Mouse (Mus musculus) forebrain, embryonic 15.5 days (tissue): ENCODE measurements at regions not wholly inside any gene's neighbourhood (a gene's known extent, or its start where the extent isn't known, plus 50 kb on each side); places are given as distances from the start of the nearest gene placed in this dataset.

ENCODE experiments used
- ATAC-seq: fragments of 200-750 bp; cut with Nextera tagmentation; replicated peaks from 2 replicates; pipeline ENCODE4 v1.8.0; 2017; ENCODE audit warnings: mild to moderate bottlenecking, moderate TSS enrichment, moderate library complexity
- H3K27ac ChIP-seq: fragments of 300-500 bp; sonication (generic); replicated peaks from 2 replicates; pipeline ENCODE4 v1.5.1; 2015; ENCODE audit warnings: mild to moderate bottlenecking, inconsistent platforms
- H3K27me3 ChIP-seq: fragments of 300-500 bp; sonication (generic); 2 replicates; pipeline ENCODE4 v1.6.1; 2015; ENCODE audit warnings: inconsistent platforms
- H3K36me3 ChIP-seq: fragments of 300-500 bp; sonication (generic); 2 replicates; pipeline ENCODE4 v1.6.1; 2015; ENCODE audit warnings: mild to moderate bottlenecking, inconsistent platforms
- H3K4me1 ChIP-seq: fragments of 300-500 bp; sonication (generic); 2 replicates; pipeline ENCODE4 v1.6.1; 2015; ENCODE audit warnings: inconsistent platforms
- H3K4me2 ChIP-seq: fragments of 300-500 bp; sonication (generic); replicated peaks from 2 replicates; pipeline ENCODE4 v1.6.1; 2015; ENCODE audit warnings: mild to moderate bottlenecking, inconsistent platforms
- H3K4me3 ChIP-seq: fragments of 300-500 bp; sonication (generic); 2 replicates; pipeline ENCODE4 v1.5.1; 2015; ENCODE audit warnings: mild to moderate bottlenecking, inconsistent platforms
- H3K9ac ChIP-seq: fragments of 300-500 bp; sonication (generic); replicated peaks from 2 replicates; pipeline ENCODE4 v1.6.1; 2015; ENCODE audit warnings: mild to moderate bottlenecking, inconsistent platforms
- H3K9me3 ChIP-seq: fragments of 300-500 bp; sonication (generic); 2 replicates; pipeline ENCODE4 v1.6.1; 2016; ENCODE audit warnings: inconsistent platforms
- WGBS: fragments of 180-500 bp; shearing (Covaris S2); methylation state at CpG from one replicate; pipeline ENCODE4 v1.1.7; 2015; ENCODE audit warnings: mixed read lengths; 5-methylcytosine and 5-hydroxymethylcytosine counted together

GRCm38 (mm10) chr12:106732108-106732857 is 722.3 kb downstream of the Vrk1 start:
- Histone ChIP-seq H3K4me3 (no peak overlapping the region), H3K4me1 (no peaks in the 10 kb centered on the region), H3K9me3 (no peaks in the 10 kb centered on the region), H3K9ac (no peak overlapping the region), H3K27me3 (no peaks in the 10 kb centered on the region), H3K27ac (no peak overlapping the region), H3K4me2 (no peak overlapping the region), H3K36me3 (no peaks in the 10 kb centered on the region)
- ATAC-seq, result no peak
- 71% methylated on average over 16 of the region's 16 CpGs for WGBS

DNA sequence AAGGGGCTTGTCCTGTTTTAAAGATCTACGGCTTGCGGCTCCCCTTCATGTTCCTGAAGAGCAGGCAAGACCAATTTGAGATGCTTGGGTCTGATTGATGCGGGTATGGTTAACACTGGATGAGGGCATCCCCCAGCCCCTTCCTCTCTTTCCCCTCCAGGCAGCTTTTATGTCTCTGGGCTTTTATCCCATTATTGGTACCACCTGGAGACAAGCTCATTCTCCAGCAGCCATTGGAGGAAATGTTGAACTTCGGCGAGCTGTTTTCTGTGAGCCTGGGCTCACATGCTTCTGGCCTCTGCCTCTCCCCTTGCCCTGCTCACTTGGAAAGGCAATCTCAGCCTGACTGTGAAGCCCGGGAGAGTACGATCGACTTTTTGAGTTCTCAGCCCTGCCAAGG is 738.7 kb downstream of the Vrk1 start:
- no peak overlapping the region for H3K4me2 ChIP-seq
- WGBS, result 85% methylated on average over 8 of the region's 8 CpGs

DNA sequence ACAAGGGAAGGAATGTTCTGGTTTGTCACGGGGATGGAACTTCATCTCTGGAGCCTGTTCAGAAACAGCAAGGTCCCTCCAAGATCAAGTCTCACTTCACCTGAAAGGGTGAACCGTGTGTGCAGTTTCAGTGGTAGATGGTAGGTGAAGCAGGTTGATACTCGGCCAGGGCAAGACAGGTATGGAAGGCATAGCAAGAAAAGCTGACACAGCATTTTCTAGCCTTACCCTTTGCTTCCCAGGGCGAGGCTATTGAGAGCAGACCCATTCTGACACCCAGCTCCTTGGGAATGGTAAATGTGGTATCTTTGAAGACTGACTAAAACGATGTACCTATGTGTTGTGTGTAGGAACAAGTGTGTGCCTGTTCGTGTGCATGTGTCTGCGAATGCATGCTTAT is 724.9 kb upstream of the 3110018I06Rik start:
- no peaks in the 10 kb centered on the region for H3K27me3 ChIP-seq
- WGBS, result 85% methylated on average over 7 of the region's 7 CpGs

More for the DNA sequence above, 738.7 kb downstream of the Vrk1 start:
- no peaks in the 10 kb centered on the region for H3K27me3 ChIP-seq
- no peak for ATAC-seq
- no peak overlapping the region for H3K4me3 ChIP-seq
- no peak overlapping the region for H3K9ac ChIP-seq
- no peaks in the 10 kb centered on the region for H3K4me1 ChIP-seq
- no peak overlapping the region for H3K27ac ChIP-seq
- H3K36me3 ChIP-seq, result no peaks in the 10 kb centered on the region
- H3K9me3 ChIP-seq, result no peaks in the 10 kb centered on the region

DNA sequence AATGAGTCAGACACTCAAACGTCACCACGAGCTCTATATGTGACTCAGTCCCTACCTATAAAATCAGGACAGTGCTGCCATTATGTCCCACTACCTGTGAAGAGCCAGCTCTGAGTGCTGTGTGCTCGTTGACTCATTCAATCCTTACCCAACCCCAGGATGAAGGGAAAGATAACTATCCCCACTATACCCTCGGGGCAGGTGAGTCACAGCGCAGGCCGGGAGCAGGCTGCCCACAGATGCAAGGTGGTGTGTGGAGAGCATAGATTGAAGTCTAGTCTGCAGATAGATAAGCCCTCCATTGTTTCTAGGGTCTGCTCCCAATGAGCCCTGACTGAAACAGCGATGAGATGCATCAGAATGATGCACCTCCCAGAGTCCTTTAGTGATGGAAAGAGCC is 723.9 kb upstream of the 3110018I06Rik start:
- no peak for ATAC-seq
- H3K9me3 ChIP-seq, result no peaks in the 10 kb centered on the region
- WGBS, result 84% methylated on average over 7 of the region's 7 CpGs

More for the DNA sequence above, 724.9 kb upstream of the 3110018I06Rik start:
- H3K4me3 ChIP-seq, result no peak overlapping the region
- no peak overlapping the region for H3K9ac ChIP-seq
- ATAC-seq, result no peak
- no peaks in the 10 kb centered on the region for H3K36me3 ChIP-seq
- H3K4me2 ChIP-seq, result no peak overlapping the region
- no peaks in the 10 kb centered on the region for H3K4me1 ChIP-seq
- H3K9me3 ChIP-seq, result no peaks in the 10 kb centered on the region
- H3K27ac ChIP-seq, result no peak overlapping the region

DNA sequence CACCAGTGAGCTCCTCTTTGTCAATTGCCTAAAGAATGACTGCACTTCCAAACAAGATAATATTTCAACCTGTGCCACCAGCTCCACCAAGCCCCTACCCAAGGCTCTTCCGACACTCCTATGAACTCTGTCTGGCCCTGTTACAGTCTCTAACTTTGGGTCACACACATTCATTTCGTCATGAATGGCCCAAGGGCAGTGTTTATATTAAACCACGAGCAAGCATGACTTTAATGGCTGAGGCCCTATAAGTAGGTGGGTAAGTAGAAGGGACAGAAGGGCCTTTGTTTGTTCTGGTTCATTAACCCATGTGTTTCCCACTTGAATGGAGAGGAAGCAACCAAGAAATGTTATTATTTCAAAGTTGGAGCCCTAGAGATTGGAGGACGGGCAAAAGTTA is 714.9 kb upstream of the 3110018I06Rik start:
- WGBS, result 45% methylated on average over 4 of the region's 4 CpGs
- no peak for ATAC-seq
- Histone ChIP-seq H3K36me3 (no peaks in the 10 kb centered on the region), H3K4me2 (no peak overlapping the region), H3K4me1 (no peaks in the 10 kb centered on the region), H3K27me3 (no peaks in the 10 kb centered on the region), H3K9me3 (no peaks in the 10 kb centered on the region), H3K9ac (no peak overlapping the region), H3K4me3 (no peak overlapping the region), H3K27ac (no peak overlapping the region)

More for the DNA sequence above, 723.9 kb upstream of the 3110018I06Rik start:
- Histone ChIP-seq H3K4me1 (no peaks in the 10 kb centered on the region), H3K36me3 (no peaks in the 10 kb centered on the region), H3K9ac (no peak overlapping the region), H3K27ac (no peak overlapping the region), H3K27me3 (no peaks in the 10 kb centered on the region), H3K4me2 (no peak overlapping the region), H3K4me3 (no peak overlapping the region)

- Histone ChIP-seq H3K4me1 (peaks cover 5% of the 10 kb centered on the region; the same call in 1 of the 2 replicates), H3K9me3 (no peaks in the 10 kb centered on the region)
Observed at GRCm38 (mm10) chr12:106796596-106796995, 691.8 kb upstream of the 3110018I06Rik start.

DNA sequence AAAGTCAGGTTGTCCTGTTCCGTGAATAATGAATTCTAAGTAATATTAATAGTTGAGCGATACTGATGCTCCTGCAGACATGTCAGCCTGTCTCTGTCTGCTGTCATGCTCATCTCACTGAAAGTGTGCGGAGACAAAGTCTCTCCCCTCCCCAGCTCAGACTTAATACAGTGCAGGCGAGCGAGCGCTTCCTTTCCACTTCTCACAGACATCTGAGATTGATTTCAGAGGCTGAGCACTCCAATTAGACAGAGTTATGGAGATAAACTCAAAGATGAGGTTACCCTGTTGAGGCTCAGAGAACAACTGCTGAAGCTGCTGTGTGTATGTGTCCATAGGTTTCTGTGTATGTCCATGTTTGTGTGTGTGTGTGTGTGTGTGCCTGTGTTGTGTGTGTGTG is 668.7 kb upstream of the 3110018I06Rik start:
- Histone ChIP-seq H3K27me3 (no peaks in the 10 kb centered on the region), H3K36me3 (no peaks in the 10 kb centered on the region), H3K4me3 (no peak overlapping the region), H3K4me1 (no peaks in the 10 kb centered on the region), H3K27ac (no peak overlapping the region), H3K4me2 (no peak overlapping the region), H3K9ac (no peak overlapping the region), H3K9me3 (no peaks in the 10 kb centered on the region)
- no peak for ATAC-seq
- 86% methylated on average over 6 of the region's 6 CpGs for WGBS

More at GRCm38 (mm10) chr12:106796596-106796995, 691.8 kb upstream of the 3110018I06Rik start:
- H3K27ac ChIP-seq, result no peak overlapping the region
- H3K4me2 ChIP-seq, result no peak overlapping the region
- no peak overlapping the region for H3K4me3 ChIP-seq
- WGBS, result 76% methylated on average over 7 of the region's 7 CpGs
- H3K27me3 ChIP-seq, result no peaks in the 10 kb centered on the region
- H3K36me3 ChIP-seq, result no peaks in the 10 kb centered on the region
- ATAC-seq, result no peak
- H3K9ac ChIP-seq, result no peak overlapping the region

- Histone ChIP-seq H3K4me2 (no peak overlapping the region), H3K9ac (no peak overlapping the region), H3K4me3 (no peak overlapping the region), H3K4me1 (no peaks in the 10 kb centered on the region), H3K36me3 (no peaks in the 10 kb centered on the region), H3K27ac (no peak overlapping the region), H3K27me3 (no peaks in the 10 kb centered on the region), H3K9me3 (no peaks in the 10 kb centered on the region)
- no peak for ATAC-seq
- 76% methylated on average over 4 of the region's 4 CpGs for WGBS
Observed at GRCm38 (mm10) chr12:106822311-106822710, 666.1 kb upstream of the 3110018I06Rik start.

DNA sequence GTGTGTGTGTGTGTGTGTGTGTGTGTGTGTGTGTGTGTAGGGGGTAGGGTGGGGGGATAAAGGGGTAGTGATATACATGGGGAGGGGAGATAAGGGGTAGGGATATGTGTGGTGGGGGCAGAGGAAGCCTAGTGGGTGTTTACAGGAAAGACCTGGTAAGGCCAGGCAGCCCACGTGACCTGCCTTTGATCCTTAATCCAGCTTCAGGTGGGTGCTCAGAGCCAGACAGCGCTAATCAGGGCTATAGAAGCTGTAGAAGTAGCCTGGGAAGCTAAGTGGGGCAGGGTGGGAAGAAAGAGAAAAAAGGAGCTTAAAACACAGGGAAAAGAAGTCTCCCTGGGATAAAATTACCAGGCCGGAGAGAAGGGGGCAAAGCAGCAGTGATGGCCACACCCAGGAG is 659.9 kb upstream of the 3110018I06Rik start:
- no peak overlapping the region for H3K27ac ChIP-seq
- H3K9ac ChIP-seq, result no peak overlapping the region
- no peaks in the 10 kb centered on the region for H3K9me3 ChIP-seq
- 15% methylated on average over 3 of the region's 3 CpGs for WGBS
- no peak overlapping the region for H3K4me3 ChIP-seq
- H3K4me1 ChIP-seq, result peaks cover 4% of the 10 kb centered on the region; the same call in 1 of the 2 replicates
- H3K36me3 ChIP-seq, result no peaks in the 10 kb centered on the region
- no peaks in the 10 kb centered on the region for H3K27me3 ChIP-seq
- no peak for ATAC-seq
- H3K4me2 ChIP-seq, result no peak overlapping the region

DNA sequence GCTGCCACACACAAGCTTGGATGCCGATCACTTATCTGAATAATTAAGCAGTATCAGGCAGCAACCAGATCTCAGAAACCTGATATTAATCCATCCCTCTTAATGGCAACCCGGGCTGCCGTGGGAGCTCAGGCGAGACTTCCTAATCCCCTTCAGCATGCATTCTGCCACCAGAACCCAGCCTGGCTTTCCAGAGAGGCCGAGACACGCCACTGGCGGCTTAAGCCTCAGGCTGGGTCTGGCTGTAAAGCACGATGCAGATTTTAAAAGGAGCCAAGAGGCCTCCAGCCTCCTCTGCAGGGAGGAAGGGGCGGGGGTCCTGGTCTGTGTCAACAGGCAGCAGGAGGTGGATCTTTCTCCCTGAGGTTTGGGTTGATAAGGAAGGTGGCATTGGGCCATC is 659.1 kb upstream of the 3110018I06Rik start:
- 11% methylated on average over 9 of the region's 9 CpGs for WGBS
- Histone ChIP-seq H3K9me3 (no peaks in the 10 kb centered on the region), H3K27ac (no peak overlapping the region), H3K27me3 (no peaks in the 10 kb centered on the region), H3K36me3 (no peaks in the 10 kb centered on the region), H3K4me1 (peaks cover 4% of the 10 kb centered on the region; the same call in 1 of the 2 replicates), H3K4me2 (no peak overlapping the region), H3K4me3 (no peak overlapping the region), H3K9ac (no peak overlapping the region)
- ATAC-seq, result no peak

DNA sequence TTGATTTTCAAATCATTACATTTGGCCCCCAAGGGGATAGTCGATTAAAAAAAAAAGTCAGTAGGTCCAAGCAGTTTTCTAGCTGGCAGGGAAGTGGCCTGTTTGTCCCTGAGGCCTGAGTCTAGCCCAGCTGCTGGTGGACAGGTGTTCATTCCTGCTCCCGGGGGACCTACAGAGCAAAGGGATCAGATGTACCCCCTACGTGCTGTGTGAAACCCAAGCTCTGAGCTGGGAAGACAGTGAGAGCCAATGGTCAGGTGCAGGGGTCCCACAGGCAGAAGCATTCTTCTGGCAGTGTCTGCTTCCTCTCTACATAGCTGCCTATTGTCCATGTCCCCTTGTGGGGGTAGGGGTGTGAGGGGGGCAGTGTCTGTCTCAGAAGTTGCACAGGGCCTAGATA is 653.2 kb upstream of the 3110018I06Rik start:
- Histone ChIP-seq H3K4me2 (no peak overlapping the region), H3K36me3 (no peaks in the 10 kb centered on the region), H3K9me3 (no peaks in the 10 kb centered on the region), H3K4me3 (no peak overlapping the region), H3K27ac (no peak overlapping the region), H3K9ac (no peak overlapping the region), H3K27me3 (no peaks in the 10 kb centered on the region), H3K4me1 (peaks cover 9% of the 10 kb centered on the region)
- no peak for ATAC-seq
- 78% methylated on average over 3 of the region's 3 CpGs for WGBS

DNA sequence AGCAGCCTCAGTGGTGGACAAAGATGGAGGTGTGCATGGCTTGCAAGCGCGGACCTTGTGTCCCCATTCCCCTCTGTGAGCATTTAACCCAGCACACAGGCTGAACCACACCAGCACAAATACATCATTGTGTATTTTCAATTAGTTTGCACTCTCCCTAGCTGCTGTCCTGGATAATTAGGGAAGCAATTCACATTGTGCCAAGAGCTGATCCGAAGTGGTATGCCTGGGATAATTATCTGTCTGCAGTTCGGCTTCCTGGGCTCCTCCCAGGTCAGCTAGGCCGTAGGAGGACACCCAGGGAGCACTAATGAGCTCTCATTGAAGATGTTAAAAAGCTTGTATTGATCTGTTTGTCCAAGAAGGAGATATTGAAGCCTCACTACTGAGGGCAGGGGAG is 648.8 kb upstream of the 3110018I06Rik start:
- no peak; the same call in 1 of the 2 replicates for ATAC-seq
- no peak overlapping the region for H3K9ac ChIP-seq
- H3K27me3 ChIP-seq, result no peaks in the 10 kb centered on the region
- H3K9me3 ChIP-seq, result no peaks in the 10 kb centered on the region
- no peaks in the 10 kb centered on the region for H3K36me3 ChIP-seq
- H3K27ac ChIP-seq, result peak overlapping the region; percentile 2; the same call in 1 of the 2 replicates
- WGBS, result 3% methylated on average over 5 of the region's 5 CpGs
- H3K4me2 ChIP-seq, result no peak overlapping the region
- H3K4me3 ChIP-seq, result no peak overlapping the region
- H3K4me1 ChIP-seq, result peaks cover 33% of the 10 kb centered on the region
